Mouse (Mus musculus) cerebellum, postnatal 14 days (tissue): ENCODE results near the gene Nobox.

Experiments
- DNase-seq, 2 experiments: peaks; one replicate each; pipeline ENCODE4 v3.0.0; 2021; ENCODE audit warnings: mixed read lengths in 2 of 2

Gene Nobox

GRCm38 (mm10) chr6:43309454-43309853 is at the start of gene Nobox:
Nobox (minus strand) TSS chr6:43309554.
- DNase-seq: no peak

GRCm38 (mm10) chr6:43354562-43355241 is 45.3 kb upstream of the Nobox start:
- no peak for DNase-seq

- DNase-seq: no peak
Observed at GRCm38 (mm10) chr6:43353446-43353845, 44.1 kb upstream of the Nobox start.

- no peak for DNase-seq
Observed at GRCm38 (mm10) chr6:43349083-43349482, 39.7 kb upstream of the Nobox start.

- DNase-seq: no peak
Observed at GRCm38 (mm10) chr6:43347637-43348036, 38.3 kb upstream of the Nobox start.

GRCm38 (mm10) chr6:43343006-43343405 is 33.7 kb upstream of the Nobox start:
- no peak for DNase-seq

GRCm38 (mm10) chr6:43342386-43342785 is 33.0 kb upstream of the Nobox start:
- no peak for DNase-seq

GRCm38 (mm10) chr6:43338804-43339203 is 29.4 kb upstream of the Nobox start:
- no peak for DNase-seq

GRCm38 (mm10) chr6:43337491-43337961 is 28.2 kb upstream of the Nobox start:
- DNase-seq: peak; percentile 78 to 82

GRCm38 (mm10) chr6:43335619-43336234 is 26.4 kb upstream of the Nobox start:
- DNase-seq: peak in 1 of 2 experiments; percentile 44

- peak; percentile 83 to 93 for DNase-seq
Observed at GRCm38 (mm10) chr6:43333479-43333878, 24.1 kb upstream of the Nobox start.

- DNase-seq: no peak
Observed at GRCm38 (mm10) chr6:43312961-43313656, 3.8 kb upstream of the Nobox start.

GRCm38 (mm10) chr6:43312546-43312945 is 3.2 kb upstream of the Nobox start:
- no peak for DNase-seq

GRCm38 (mm10) chr6:43310071-43310470 is 717 bp upstream of the Nobox start:
- DNase-seq: no peak

- no peak for DNase-seq
Observed at GRCm38 (mm10) chr6:43297508-43297850, 11.9 kb downstream of the Nobox start.

- DNase-seq: peak; percentile 32 to 71
Observed at GRCm38 (mm10) chr6:43296798-43297507, 12.4 kb downstream of the Nobox start.

GRCm38 (mm10) chr6:43295908-43296307 is 13.4 kb downstream of the Nobox start:
- peak; percentile 61 to 63 for DNase-seq

- DNase-seq: no peak
Observed at GRCm38 (mm10) chr6:43293175-43293574, 16.2 kb downstream of the Nobox start.

GRCm38 (mm10) chr6:43292471-43293076 is 16.8 kb downstream of the Nobox start:
- DNase-seq: no peak

GRCm38 (mm10) chr6:43292041-43292440 is 17.3 kb downstream of the Nobox start:
- no peak for DNase-seq

GRCm38 (mm10) chr6:43280481-43280880 is 28.9 kb downstream of the Nobox start:
- no peak for DNase-seq

GRCm38 (mm10) chr6:43278247-43278646 is 31.1 kb downstream of the Nobox start:
- peak; percentile 10 to 17 for DNase-seq

GRCm38 (mm10) chr6:43274123-43274522 is 35.2 kb downstream of the Nobox start:
- DNase-seq: no peak
